Mouse (Mus musculus): ENCODE results near the gene Klhdc1. TPM values are rescaled to one million over a fixed set of nuclear protein-coding genes. Genes with fewer than 3 reads are reported as not detected.

The Klhdc1 gene
- polyA plus RNA-seq, 1 experiment from 2014 or later: 8.1 TPM

DNA sequence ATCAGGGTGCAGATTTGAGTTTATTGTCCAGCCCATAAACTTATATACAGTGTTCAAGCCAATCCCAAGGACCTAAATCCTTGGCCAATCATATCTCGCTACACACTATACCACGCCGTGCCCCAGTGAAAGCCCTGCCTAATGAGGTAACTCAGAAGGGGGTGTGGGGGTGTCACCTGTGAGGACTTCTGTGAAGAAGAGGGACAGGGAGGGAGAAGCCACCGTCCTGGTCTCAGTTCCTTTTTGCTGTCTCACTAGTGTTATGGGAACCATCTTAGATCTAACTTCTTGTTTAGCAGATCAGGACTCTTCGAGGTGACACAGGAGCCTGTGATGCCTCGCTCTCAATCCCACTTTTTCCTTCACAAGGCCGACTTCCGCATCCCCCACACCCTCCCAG, 46.6 kb downstream of the Klhdc1 start:
- H3K4me1 ChIP-seq (replicated peaks; ENCODE audit: control insufficient read depth, insufficient read depth, low read length): no peaks in the 10 kb centered on the region
- H3K27me3 ChIP-seq (replicated peaks; ENCODE audit: control insufficient read depth, insufficient read depth, low read length): no peaks in the 10 kb centered on the region
- no peak for ATAC-seq
- no peak overlapping the region for H3K9ac ChIP-seq (ENCODE audit: low read depth, low read length)
- H3K36me3 ChIP-seq (ENCODE audit: control insufficient read depth, insufficient read depth): no peaks in the 10 kb centered on the region
- H3K4me2 ChIP-seq (replicated peaks; ENCODE audit: low read depth): no peak overlapping the region
- H3K9me3 ChIP-seq (ENCODE audit: control insufficient read depth): no peaks in the 10 kb centered on the region
- no peak overlapping the region for H3K27ac ChIP-seq (ENCODE audit: low read depth, low read length)
- TF ChIP-seq CTCF (IDR thresholded peaks at IDR 0.05; ENCODE audit: low read depth): no peak
- H3K4me3 ChIP-seq (ENCODE audit: low read depth, low read length): no peak overlapping the region
- 86% methylated on average over 8 of the region's 8 CpGs for WGBS

DNA sequence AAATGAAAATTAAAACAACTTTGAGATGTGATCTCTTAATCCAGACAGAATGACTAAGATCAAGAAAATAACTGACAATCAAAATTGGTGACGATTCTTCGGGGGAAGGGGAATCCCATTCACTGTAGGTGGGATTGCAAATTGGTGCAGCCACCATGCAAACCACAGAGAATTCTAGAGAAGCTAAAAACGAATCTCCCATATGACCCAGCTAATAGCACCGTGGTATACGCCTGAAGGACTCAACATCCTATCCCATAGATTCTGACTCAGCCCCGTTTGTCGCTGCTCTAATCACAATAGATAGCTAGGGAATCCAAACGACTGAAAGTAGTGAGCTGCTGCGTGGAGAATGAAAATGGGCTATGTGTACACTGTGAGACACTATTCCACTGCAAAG, 47.7 kb downstream of the Klhdc1 start:
- WGBS: 76% methylated on average over 9 of the region's 9 CpGs
- no peak overlapping the region for H3K9ac ChIP-seq (ENCODE audit: low read depth, low read length)
- no peaks in the 10 kb centered on the region for H3K27me3 ChIP-seq (replicated peaks; ENCODE audit: control insufficient read depth, insufficient read depth, low read length)
- no peak for TF ChIP-seq CTCF (IDR thresholded peaks at IDR 0.05; ENCODE audit: low read depth)
- H3K36me3 ChIP-seq (ENCODE audit: control insufficient read depth, insufficient read depth): no peaks in the 10 kb centered on the region
- no peaks in the 10 kb centered on the region for H3K4me1 ChIP-seq (replicated peaks; ENCODE audit: control insufficient read depth, insufficient read depth, low read length)
- ATAC-seq: no peak
- H3K4me3 ChIP-seq (ENCODE audit: low read depth, low read length): no peak overlapping the region
- H3K4me2 ChIP-seq (replicated peaks; ENCODE audit: low read depth): no peak overlapping the region
- H3K27ac ChIP-seq (ENCODE audit: low read depth, low read length): no peak overlapping the region
- no peaks in the 10 kb centered on the region for H3K9me3 ChIP-seq (ENCODE audit: control insufficient read depth)

DNA sequence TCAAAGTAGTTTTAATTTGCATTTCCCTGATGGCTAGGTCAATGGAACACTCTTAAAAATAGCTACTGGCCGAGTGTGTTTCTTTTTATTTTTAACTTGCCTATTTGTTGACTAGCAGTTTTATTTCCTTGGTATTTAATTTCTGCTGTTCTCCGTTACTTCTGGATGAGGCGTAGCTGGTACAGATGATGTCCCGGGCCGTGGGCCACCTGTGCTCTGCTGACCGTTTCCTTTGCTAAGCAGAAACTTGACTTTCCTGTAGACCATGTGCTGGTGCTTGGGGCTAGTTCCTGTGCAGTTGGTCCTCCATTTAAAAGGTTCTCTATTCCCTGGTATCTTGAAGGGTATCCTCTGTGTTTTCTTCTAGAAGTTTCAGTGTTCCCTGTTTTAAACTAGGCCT, 51.4 kb downstream of the Klhdc1 start:
- ATAC-seq: no peak
- no peak for TF ChIP-seq CTCF (IDR thresholded peaks at IDR 0.05; ENCODE audit: low read depth)
- Histone ChIP-seq H3K4me3 (ENCODE audit: low read depth, low read length) (no peak overlapping the region), H3K9ac (ENCODE audit: low read depth, low read length) (no peak overlapping the region), H3K36me3 (ENCODE audit: control insufficient read depth, insufficient read depth) (no peaks in the 10 kb centered on the region), H3K4me2 (replicated peaks; ENCODE audit: low read depth) (no peak overlapping the region), H3K9me3 (ENCODE audit: control insufficient read depth) (no peaks in the 10 kb centered on the region), H3K27me3 (replicated peaks; ENCODE audit: control insufficient read depth, insufficient read depth, low read length) (no peaks in the 10 kb centered on the region), H3K27ac (ENCODE audit: low read depth, low read length) (no peak overlapping the region), H3K4me1 (replicated peaks; ENCODE audit: control insufficient read depth, insufficient read depth, low read length) (no peaks in the 10 kb centered on the region)
- 88% methylated on average over 6 of the region's 6 CpGs for WGBS

DNA sequence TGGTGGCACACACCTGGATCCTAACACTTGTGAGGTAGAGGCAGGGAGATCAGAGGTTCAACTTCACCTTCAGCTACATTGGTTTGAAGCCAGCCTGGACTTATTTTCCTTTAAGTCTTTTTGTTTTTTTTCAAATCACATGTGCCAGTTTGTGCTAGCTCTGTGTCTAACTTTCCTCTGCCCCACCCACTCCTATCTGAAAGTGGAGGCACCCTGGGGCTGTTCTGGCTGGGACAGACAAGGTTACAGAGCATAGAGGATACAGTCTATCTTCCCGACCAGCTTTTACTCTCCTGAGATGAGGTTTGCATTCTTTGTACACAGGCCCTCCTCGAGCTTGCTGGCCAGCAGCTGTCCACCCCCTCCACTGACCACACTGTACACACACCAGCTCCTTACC, 52.8 kb downstream of the Klhdc1 start:
- Histone ChIP-seq H3K4me3 (ENCODE audit: low read depth, low read length) (no peak overlapping the region), H3K4me2 (replicated peaks; ENCODE audit: low read depth) (no peak overlapping the region), H3K27ac (ENCODE audit: low read depth, low read length) (no peak overlapping the region), H3K9ac (ENCODE audit: low read depth, low read length) (no peak overlapping the region), H3K27me3 (replicated peaks; ENCODE audit: control insufficient read depth, insufficient read depth, low read length) (no peaks in the 10 kb centered on the region), H3K36me3 (ENCODE audit: control insufficient read depth, insufficient read depth) (no peaks in the 10 kb centered on the region), H3K9me3 (ENCODE audit: control insufficient read depth) (no peaks in the 10 kb centered on the region), H3K4me1 (replicated peaks; ENCODE audit: control insufficient read depth, insufficient read depth, low read length) (peaks cover 2% of the 10 kb centered on the region; the same call in 1 of the 2 replicates)
- 41% methylated on average over 2 of the region's 2 CpGs for WGBS
- TF ChIP-seq CTCF (IDR thresholded peaks at IDR 0.05; ENCODE audit: low read depth): no peak
- no peak for ATAC-seq

DNA sequence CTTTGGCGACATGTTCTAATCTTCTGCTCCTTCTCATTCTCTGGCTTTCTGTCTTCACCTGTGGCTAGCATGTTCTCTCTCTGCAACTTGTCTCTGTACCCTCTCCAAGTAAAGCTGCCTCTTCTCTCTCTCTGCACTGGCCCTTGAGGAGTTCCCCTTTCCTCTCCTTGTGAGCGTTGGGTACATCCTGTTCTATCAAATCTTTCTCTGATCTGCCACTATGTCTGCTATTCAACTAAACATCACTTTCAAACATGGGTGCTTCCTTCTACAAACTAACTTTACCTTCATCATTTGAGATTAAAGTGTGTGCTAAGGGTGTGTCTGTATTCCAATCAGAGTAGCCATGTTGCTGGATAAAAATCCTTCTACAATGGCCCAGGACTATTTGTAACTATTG, 54.0 kb downstream of the Klhdc1 start:
- no peak overlapping the region for H3K9ac ChIP-seq (ENCODE audit: low read depth, low read length)
- WGBS: 79% methylated on average over 2 of the region's 2 CpGs
- no peak for ATAC-seq
- H3K9me3 ChIP-seq (ENCODE audit: control insufficient read depth): no peaks in the 10 kb centered on the region
- no peak overlapping the region for H3K4me3 ChIP-seq (ENCODE audit: low read depth, low read length)
- no peaks in the 10 kb centered on the region for H3K27me3 ChIP-seq (replicated peaks; ENCODE audit: control insufficient read depth, insufficient read depth, low read length)
- H3K27ac ChIP-seq (ENCODE audit: low read depth, low read length): no peak overlapping the region
- H3K4me2 ChIP-seq (replicated peaks; ENCODE audit: low read depth): no peak overlapping the region
- TF ChIP-seq CTCF (IDR thresholded peaks at IDR 0.05; ENCODE audit: low read depth): no peak
- H3K36me3 ChIP-seq (ENCODE audit: control insufficient read depth, insufficient read depth): no peaks in the 10 kb centered on the region; the same call in 1 of the 2 replicates
- H3K4me1 ChIP-seq (replicated peaks; ENCODE audit: control insufficient read depth, insufficient read depth, low read length): peaks cover 6% of the 10 kb centered on the region; the same call in 1 of the 2 replicates

DNA sequence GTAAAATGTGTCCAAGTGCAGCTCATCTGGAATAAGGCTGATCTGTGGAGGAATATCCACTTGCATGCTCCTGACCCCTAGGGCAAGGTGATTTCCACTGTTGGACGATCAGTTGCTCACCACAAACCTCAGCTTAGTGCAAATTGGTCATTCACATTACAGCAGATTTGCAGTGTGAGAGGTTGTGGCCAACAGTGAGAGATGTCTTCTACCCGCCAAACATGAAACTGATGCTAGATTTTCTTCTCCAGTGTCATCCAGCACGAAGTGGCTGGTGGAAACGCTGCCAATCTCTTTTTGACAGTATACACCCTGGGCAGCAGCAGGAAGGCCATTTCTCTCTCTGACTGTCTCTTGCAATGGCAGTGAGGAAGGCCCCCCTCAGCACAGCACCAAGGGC, 54.7 kb downstream of the Klhdc1 start:
- Histone ChIP-seq H3K27me3 (replicated peaks; ENCODE audit: control insufficient read depth, insufficient read depth, low read length) (no peaks in the 10 kb centered on the region), H3K9ac (ENCODE audit: low read depth, low read length) (no peak overlapping the region), H3K4me1 (replicated peaks; ENCODE audit: control insufficient read depth, insufficient read depth, low read length) (peaks cover 6% of the 10 kb centered on the region; the same call in 1 of the 2 replicates), H3K4me2 (replicated peaks; ENCODE audit: low read depth) (peak overlapping the region; percentile 74; the same call in 1 of the 2 replicates), H3K27ac (ENCODE audit: low read depth, low read length) (no peak overlapping the region), H3K4me3 (ENCODE audit: low read depth, low read length) (no peak overlapping the region; the same call in 1 of the 2 replicates), H3K9me3 (ENCODE audit: control insufficient read depth) (no peaks in the 10 kb centered on the region), H3K36me3 (ENCODE audit: control insufficient read depth, insufficient read depth) (no peaks in the 10 kb centered on the region; the same call in none of the 2 replicates)
- ATAC-seq: no peak
- WGBS: 86% methylated on average over 4 of the region's 4 CpGs
- TF ChIP-seq CTCF (IDR thresholded peaks at IDR 0.05; ENCODE audit: low read depth): no peak

Measured in intestine, postnatal 0 days (tissue).